Mouse (Mus musculus) mouse embryonic stem cell (cell line): ENCODE measurements around the gene Rhd.

Experiments
- in situ Hi-C, 2 experiments: fragments of 300-500 bp; cut with MboI; formaldehyde crosslinking; loops; 1 replicate in 1 of 2; 3 replicates in 1 of 2; pipeline ENCODE4 v1.14.3; 2019 to 2020; ENCODE audit warnings: low sequenced_read_pairs in 2 of 2, low pct_unique_long_range_greater_than_20kb in 1 of 2, mixed read lengths in 1 of 2; ENCODE audit not compliant: unreplicated experiment in 1 of 2

Rhd gene

GRCm38 (mm10) chr4:134922111-134922924, 58.0 kb downstream of the Rhd start:
- in situ Hi-C loops: no loop called here

- in situ Hi-C loops: no loop called here
Observed at GRCm38 (mm10) chr4:134922925-134923244, 58.5 kb downstream of the Rhd start.

- in situ Hi-C loops: no loop called here
Observed at GRCm38 (mm10) chr4:134923258-134924018, 59.1 kb downstream of the Rhd start, which contains the start of gene Rsrp1. TSS of gene Rsrp1 (plus strand) at chr4:134923592.

GRCm38 (mm10) chr4:134924019-134924741, 59.8 kb downstream of the Rhd start:
- in situ Hi-C loops: no loop called here

DNA sequence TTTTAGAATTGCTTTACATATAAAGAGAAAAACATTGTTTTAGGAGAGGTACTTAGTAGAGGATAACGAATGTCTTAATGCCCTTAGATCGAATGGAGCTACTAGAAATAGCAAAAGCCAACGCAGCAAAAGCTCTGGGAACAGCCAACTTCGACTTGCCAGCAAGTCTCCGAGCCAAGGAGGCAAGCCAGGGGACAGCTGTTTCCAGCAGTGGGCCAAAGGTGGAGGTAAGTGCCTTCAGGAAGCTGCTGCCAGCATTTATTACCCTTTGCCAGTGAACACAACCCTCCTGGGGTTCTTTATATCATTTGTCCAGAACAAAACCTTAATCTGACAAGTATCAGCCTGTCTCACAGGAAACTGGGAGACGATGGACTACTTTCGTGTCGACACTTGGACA, 60.9 kb downstream of the Rhd start:
- in situ Hi-C loops: no loop called here

DNA sequence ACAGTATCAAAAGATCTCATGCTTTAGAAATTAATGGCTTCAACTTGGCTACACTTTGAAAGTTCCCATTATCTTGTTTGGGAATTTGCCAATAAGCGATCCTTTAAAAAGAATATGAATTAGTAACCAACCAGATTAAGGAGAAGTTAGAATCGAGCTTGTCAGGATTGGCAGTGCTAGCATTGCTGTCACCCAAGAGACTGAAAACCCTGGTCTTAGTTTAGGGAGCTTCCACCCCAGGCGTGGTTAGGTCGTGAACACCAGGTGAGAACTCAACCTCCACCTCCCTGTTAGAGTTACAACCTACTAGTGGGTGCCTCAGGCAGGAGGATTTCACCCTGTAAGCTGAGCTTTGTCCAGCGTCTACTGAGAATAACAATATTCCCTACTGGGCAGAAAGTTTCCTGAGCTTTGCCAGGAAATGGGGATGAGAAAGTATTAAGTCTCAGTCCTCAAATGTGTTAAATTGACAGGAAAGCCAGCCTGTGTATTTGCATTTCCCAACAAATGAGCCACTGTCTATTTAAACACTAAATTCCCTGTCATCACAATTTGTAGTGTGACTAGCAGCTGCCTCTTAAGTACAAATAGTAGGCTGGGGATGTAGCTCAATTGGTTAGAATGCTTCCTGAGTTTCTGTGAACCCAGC, 63.6 kb downstream of the Rhd start:
- in situ Hi-C loops: no loop called here

DNA sequence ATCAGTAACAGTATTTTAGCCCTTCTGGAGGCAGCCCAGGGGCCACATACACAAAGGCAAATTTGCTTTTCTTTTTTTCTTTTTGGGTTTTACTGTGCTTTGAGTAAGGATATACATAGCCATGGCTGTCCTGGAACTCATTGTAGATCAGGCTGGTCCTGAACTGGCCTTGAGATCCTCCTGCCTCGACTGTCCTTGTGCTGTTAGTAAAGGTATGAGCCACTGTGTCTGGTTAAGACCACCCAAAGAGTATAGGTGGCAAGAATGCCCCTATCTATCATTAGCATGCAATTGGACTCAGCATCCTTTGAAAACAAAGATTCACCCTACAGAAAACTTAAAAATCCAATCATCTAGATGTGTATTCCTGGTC, 64.1 kb downstream of the Rhd start:
- in situ Hi-C loops: no loop called here

DNA sequence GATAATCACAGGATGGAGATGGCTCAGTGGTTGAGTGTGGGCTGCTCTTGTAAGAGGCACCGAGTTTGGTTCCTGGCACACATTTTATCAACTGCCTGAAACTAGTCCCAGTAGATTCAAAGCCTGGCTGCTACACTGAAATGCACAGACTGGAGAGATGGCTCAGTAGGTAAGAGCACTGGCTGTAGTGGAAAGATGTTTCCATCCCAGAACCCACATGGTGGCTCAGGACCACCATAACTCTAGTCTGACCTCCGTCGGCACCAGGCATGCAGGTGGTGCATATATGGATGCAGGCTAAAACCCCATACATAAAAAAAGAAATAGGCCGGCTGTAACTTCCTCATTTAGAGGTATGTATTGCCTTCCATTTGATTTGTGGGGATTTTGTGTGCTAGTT, 65.2 kb downstream of the Rhd start:
- in situ Hi-C loops: no loop called here

- in situ Hi-C loops: no loop called here
Observed at GRCm38 (mm10) chr4:134930190-134930589, 65.9 kb downstream of the Rhd start.

- in situ Hi-C loops: no loop called here
Observed at GRCm38 (mm10) chr4:134930684-134931481, 66.5 kb downstream of the Rhd start, which contains the start of gene Syf2. TSS of gene Syf2 (plus strand) at chr4:134930898.

- in situ Hi-C loops: no loop called here
Observed at GRCm38 (mm10) chr4:134937240-134938176, 73.2 kb downstream of the Rhd start.

- in situ Hi-C loops: loop anchor here in 1 of 2 experiments (10.0 kb wide), 1 partner anchor 265 kb away; no protein-coding TSS in a partner anchor
Observed at GRCm38 (mm10) chr4:134939900-134940299, 75.6 kb downstream of the Rhd start.

DNA sequence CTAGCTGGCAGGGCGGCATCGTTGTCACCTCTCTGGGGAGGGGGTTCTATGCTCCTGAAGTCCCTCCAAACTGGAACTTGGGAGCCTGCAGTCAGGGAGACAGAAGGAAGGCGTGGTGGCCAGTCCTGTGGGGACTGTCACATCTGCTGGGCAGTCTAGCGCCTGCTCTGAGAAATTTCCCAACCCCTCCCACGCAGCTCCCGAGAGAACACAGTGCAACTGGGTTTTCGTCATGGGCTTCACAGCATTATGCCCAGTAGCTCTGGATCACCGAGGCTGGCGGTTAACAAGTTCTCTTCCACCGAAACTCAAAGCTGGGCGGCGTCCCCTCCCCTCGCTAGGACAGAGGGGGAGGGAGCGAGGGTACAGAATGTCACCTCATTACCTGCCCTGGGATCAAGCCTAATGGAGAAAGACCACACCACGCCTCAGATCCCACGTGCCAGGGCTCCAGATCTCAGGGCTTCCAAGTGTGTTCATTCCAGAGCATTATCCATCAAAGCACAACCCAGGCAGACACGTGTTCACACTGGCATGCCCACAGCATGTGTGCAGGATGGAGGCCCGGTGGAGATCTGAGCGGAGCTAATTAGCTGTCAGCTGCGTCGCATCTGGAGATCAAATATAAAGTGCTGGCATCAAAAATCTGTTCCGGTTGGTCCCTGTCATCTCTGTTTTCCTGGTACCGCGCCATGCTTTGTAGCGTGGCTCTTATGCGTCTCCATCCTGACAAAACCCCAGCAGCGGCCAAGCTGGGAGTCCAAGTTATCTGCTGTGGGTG, 79.6 kb downstream of the Rhd start:
- in situ Hi-C loops: loop anchor here in 1 of 2 experiments (10.0 kb wide), 1 partner anchor 261 kb away; no protein-coding TSS in a partner anchor
